12 mouse cellular contexts compared by ENCODE assay signal in genomic region chr6:144772175-144772918, GRCm38 (mm10). TPM values are rescaled to one million over a fixed set of nuclear protein-coding genes. Genes with fewer than 3 reads are reported as not detected.
DNase-seq lines count a peak whose midpoint lies in the region; ATAC-seq and TF ChIP-seq lines count a peak whose summit lies in the region.
"Had no signal": no experiment of that assay in that cellular context is flagged by ENCODE, and none has a peak within 500 bp of the region (broad histone marks: within the 10 kb centered on the region; RNA-seq: fewer than 3 reads in every experiment).

No protein-coding gene starts in this region.

- H3K36me3 ChIP-seq in lung, embryonic 15.5 days, result no peaks in the 10 kb centered on the region
- no peaks in the 10 kb centered on the region for H3K36me3 ChIP-seq in liver, embryonic 16.5 days (ENCODE audit: control insufficient read depth, insufficient read depth)
- H3K36me3 ChIP-seq in thymus, adult 2 months (ENCODE audit: control insufficient read depth, insufficient read depth, low read length), result no peaks in the 10 kb centered on the region
- H3K36me3 ChIP-seq: embryonic facial prominence, embryonic 10.5 days had no signal

- H3K9me3 ChIP-seq in lung, embryonic 15.5 days, result no peaks in the 10 kb centered on the region
- H3K9me3 ChIP-seq in liver, embryonic 16.5 days (replicated peaks; ENCODE audit: control insufficient read depth, low read length), result no peaks in the 10 kb centered on the region
- H3K9me3 ChIP-seq: embryonic facial prominence, embryonic 10.5 days had no signal

- H3K9ac ChIP-seq in lung, embryonic 15.5 days, result no peak overlapping the region
- no peak overlapping the region for H3K9ac ChIP-seq in liver, embryonic 16.5 days (ENCODE audit: low read depth, low read length)

- H3K4me2 ChIP-seq in lung, embryonic 15.5 days, result no peak overlapping the region
- H3K4me2 ChIP-seq in liver, embryonic 16.5 days (ENCODE audit: low read depth, low read length), result no peak overlapping the region

- no peak for TF ChIP-seq POLR2A in thymus, adult 2 months (IDR thresholded peaks at IDR 0.05; ENCODE audit: control insufficient read depth, extremely low read depth, insufficient read depth, low read length, poor library complexity)

- CTCF ChIA-PET in Patski (lab: Charles Lee), result no interaction called here

- no peak for TF ChIP-seq CTCF in Patski (IDR thresholded peaks at IDR 0.05)
- no peak for TF ChIP-seq CTCF in thymus, adult 2 months (IDR thresholded peaks at IDR 0.05; ENCODE audit: borderline replicate concordance, control insufficient read depth, extremely low read depth, insufficient read depth, low read length, poor library complexity)

- H3K4me1 ChIP-seq in lung, embryonic 15.5 days, result peaks cover 23% of the 10 kb centered on the region
- H3K4me1 ChIP-seq in liver, embryonic 16.5 days (ENCODE audit: control insufficient read depth, low read depth, low read length), result no peaks in the 10 kb centered on the region; the same call in 1 of the 2 replicates
- no peaks in the 10 kb centered on the region for H3K4me1 ChIP-seq in thymus, adult 2 months (replicated peaks; ENCODE audit: control insufficient read depth, insufficient read depth, low read length)

- WGBS in lung, embryonic 15.5 days, result 59% methylated on average over 15 of the region's 15 CpGs
- 43% methylated on average over 15 of the region's 15 CpGs for WGBS in liver, embryonic 16.5 days (ENCODE audit: insufficient replicate concordance)
- WGBS in thymus, adult 2 months, result 85% methylated on average over 15 of the region's 15 CpGs

- peak; percentile 84 for ATAC-seq in lung, embryonic 15.5 days (ENCODE audit: borderline replicate concordance, extremely low read depth, low FRiP score, low TSS enrichment)
- peak; percentile 13 for ATAC-seq in Patski
- peak; percentile 78 for ATAC-seq in common myeloid progenitor, adult 5-6 weeks (replicated peaks; ENCODE audit: low read depth, poor library complexity, severe bottlenecking)
- ATAC-seq in liver, embryonic 16.5 days (ENCODE audit: low read depth), result peak; percentile 62

- no peak for DNase-seq in lung, postnatal 14 days
- DNase-seq in Patski (ENCODE audit: low read depth, low spot score), result no peak
- no peak for DNase-seq in adrenal gland, adult 8-10 months
- DNase-seq in thymus, adult 2 months, result no peak
- DNase-seq: kidney, adult 18-20 months; spleen, adult 18-20 months; thymus, postnatal 36 days had no signal

- no peak overlapping the region for H3K27ac ChIP-seq in lung, embryonic 15.5 days
- H3K27ac ChIP-seq in liver, embryonic 16.5 days (ENCODE audit: low read length), result no peak overlapping the region
- no peak overlapping the region for H3K27ac ChIP-seq in thymus, adult 2 months (ENCODE audit: control insufficient read depth, insufficient read depth, low read length)
- H3K27ac ChIP-seq: embryonic facial prominence, embryonic 10.5 days; macrophage had no signal

- in situ Hi-C loops in Patski (cut with MboI; ENCODE audit: low pct_unique_long_range_greater_than_20kb), result no loop called here

- POLR2A ChIA-PET in Patski (lab: Charles Lee), result no interaction called here

- no peaks in the 10 kb centered on the region for H3K27me3 ChIP-seq in lung, embryonic 15.5 days
- H3K27me3 ChIP-seq in Patski, result no peaks in the 10 kb centered on the region
- no peaks in the 10 kb centered on the region for H3K27me3 ChIP-seq in liver, embryonic 16.5 days (ENCODE audit: control insufficient read depth, insufficient read depth, low read depth, low read length)
- H3K27me3 ChIP-seq in thymus, adult 2 months (ENCODE audit: control insufficient read depth, insufficient read depth, low read length), result no peaks in the 10 kb centered on the region

- H3K4me3 ChIP-seq in lung, embryonic 15.5 days, result no peak overlapping the region
- H3K4me3 ChIP-seq in liver, embryonic 16.5 days (ENCODE audit: low read depth, low read length), result no peak overlapping the region
- H3K4me3 ChIP-seq in thymus, adult 2 months (ENCODE audit: control insufficient read depth, insufficient read depth, low read length), result no peak overlapping the region
- H3K4me3 ChIP-seq: embryonic facial prominence, embryonic 10.5 days had no signal

RNA-seq across cellular contexts. Expression of gene Sox5, which starts 9.4 kb away (rescaled TPM):
- polyA plus RNA-seq in lung, embryonic 15.5 days (2015; fragmentation: Nextera tagmentation; extraction: Ambion mirVana), result 20.9 and 23.7 TPM in 2 replicates
- polyA plus RNA-seq in Patski (2021), result 0.26 TPM
- total RNA-seq in common myeloid progenitor, adult 5-6 weeks (2017), result 1.2 and 11.3 TPM in 2 replicates
- polyA plus RNA-seq in liver, embryonic 16.5 days (2015; fragmentation: Nextera tagmentation; extraction: Ambion mirVana), result 7.1 and 7.5 TPM in 2 replicates
- 10 to 100 TPM; 11.7 to 35.6 (median 21.6) TPM for total RNA-seq in adrenal gland, adult 8-10 months (2022)
- polyA plus RNA-seq in thymus, adult 2 months (2012; rRNA removed), result 0.64 and 0.81 TPM in 2 replicates
- polyA plus RNA-seq: macrophage had no signal

Comparison
In these comparisons a context has a peak if more than half of its experiments do, and no peak if none do; other contexts are left out.
1. ATAC-seq: peak in every context shown above with its lines; median percentile 84 in lung, embryonic 15.5 days; 78 in common myeloid progenitor, adult 5-6 weeks; 62 in liver, embryonic 16.5 days; 13 in Patski.